Mouse (Mus musculus) MEL (cell line): ENCODE data around the gene Gpbar1. TPM values are rescaled to one million over a fixed set of nuclear protein-coding genes. Genes with fewer than 3 reads are reported as not detected.

Experiments
- DNase-seq: peaks from one replicate; pipeline ENCODE4 v3.0.0; 2011; ENCODE audit warnings: low read depth, low spot score
- H3K27ac ChIP-seq: 2 replicates; pipeline ENCODE4 v1.5.1; 2012; ENCODE audit warnings: low read depth, mild to moderate bottlenecking, control low read depth, low read length, moderate library complexity; ENCODE audit not compliant: control insufficient read depth
- H3K27me3 ChIP-seq, 2 experiments: fragments of 150-350 bp in 1 of 2; sonication (generic) in 1 of 2; 2 replicates each; pipeline ENCODE4 v1.6.1; 2012; ENCODE audit warnings: low read length in 2 of 2, mild to moderate bottlenecking in 2 of 2, improper control_type of control experiment in 1 of 2, moderate library complexity in 1 of 2; ENCODE audit not compliant: insufficient read depth in 2 of 2, control insufficient read depth in 1 of 2
- H3K36me3 ChIP-seq, 2 experiments: 2 replicates each; pipeline ENCODE4 v1.6.1; 2012 to 2014; ENCODE audit warnings: low read length in 2 of 2, improper control_type of control experiment in 1 of 2, inconsistent platforms in 1 of 2, mild to moderate bottlenecking in 1 of 2; ENCODE audit not compliant: insufficient read depth in 2 of 2, control insufficient read depth in 1 of 2
- H3K4me1 ChIP-seq, 2 experiments: fragments of 150-350 bp in 1 of 2; sonication (generic) in 1 of 2; 2 replicates each; pipeline ENCODE4 v1.6.1; 2012; ENCODE audit warnings: low read length in 2 of 2, improper control_type of control experiment in 1 of 2, mild to moderate bottlenecking in 1 of 2; ENCODE audit not compliant: insufficient read depth in 2 of 2, control insufficient read depth in 1 of 2
- H3K4me3 ChIP-seq, 2 experiments: fragments of 150-350 bp in 1 of 2; sonication (generic) in 1 of 2; 2 replicates each; pipeline ENCODE4 v1.5.1; 2012; ENCODE audit warnings: low read depth in 2 of 2, low read length in 2 of 2, mild to moderate bottlenecking in 2 of 2, moderate library complexity in 2 of 2, control low read depth in 1 of 2, improper control_type of control experiment in 1 of 2; ENCODE audit not compliant: control insufficient read depth in 1 of 2, insufficient read depth in 1 of 2
- H3K79me2 ChIP-seq: 2 replicates; pipeline ENCODE4 v1.6.1; 2012; ENCODE audit warnings: mild to moderate bottlenecking, low read length, moderate library complexity; ENCODE audit not compliant: control insufficient read depth, poor library complexity, insufficient read depth
- H3K9ac ChIP-seq: 2 replicates; pipeline ENCODE4 v1.6.1; 2012; ENCODE audit warnings: low read depth, mild to moderate bottlenecking, control low read depth, low read length, moderate library complexity; ENCODE audit not compliant: control insufficient read depth, poor library complexity, severe bottlenecking
- H3K9me3 ChIP-seq: fragments of 150-350 bp; sonication (generic); replicated peaks from 2 replicates; pipeline ENCODE4 v1.6.1; 2012; ENCODE audit warnings: mild to moderate bottlenecking, low read length, improper control_type of control experiment, moderate library complexity; ENCODE audit not compliant: insufficient read depth
- E2F4 ChIP-seq: IDR thresholded peaks from 2 replicates; pipeline ENCODE4 v1.6.1; 2011; ENCODE audit warnings: low read depth, low read length, improper control_type of control experiment, borderline replicate concordance
- KAT2A ChIP-seq: conservative IDR thresholded peaks from 2 replicates; pipeline ENCODE4 v1.6.1; 2012; ENCODE audit warnings: low read depth, low read length, improper control_type of control experiment, inconsistent platforms
- MAZ ChIP-seq: IDR thresholded peaks from 2 replicates; pipeline ENCODE4 v1.6.1; 2012; ENCODE audit warnings: low read depth, mild to moderate bottlenecking, inconsistent platforms, low read length, improper control_type of control experiment
- MEF2A ChIP-seq: IDR thresholded peaks from 2 replicates; pipeline ENCODE4 v1.6.1; 2014; ENCODE audit warnings: low read depth, mild to moderate bottlenecking, inconsistent platforms, low read length, improper control_type of control experiment; ENCODE audit not compliant: poor library complexity, insufficient replicate concordance, severe bottlenecking; ENCODE audit errors: extremely low read depth
- MXI1 ChIP-seq: IDR thresholded peaks from 2 replicates; pipeline ENCODE4 v1.6.1; 2011; ENCODE audit warnings: mild to moderate bottlenecking, low read depth, low read length, improper control_type of control experiment
- MYB ChIP-seq: IDR thresholded peaks from 2 replicates; pipeline ENCODE4 v1.6.1; 2011; ENCODE audit warnings: mild to moderate bottlenecking, low read depth, low read length, improper control_type of control experiment
- NELFE ChIP-seq: IDR thresholded peaks from 2 replicates; pipeline ENCODE4 v1.6.1; 2011; ENCODE audit warnings: low read depth, low read length, improper control_type of control experiment
- NRF1 ChIP-seq: IDR thresholded peaks from 2 replicates; pipeline ENCODE4 v1.6.1; 2014; ENCODE audit warnings: low read depth, mild to moderate bottlenecking, inconsistent platforms, low read length, improper control_type of control experiment, moderate library complexity; ENCODE audit not compliant: poor library complexity, insufficient read depth, severe bottlenecking
- POLR2AphosphoS2 ChIP-seq: IDR thresholded peaks from 2 replicates; pipeline ENCODE4 v1.6.1; 2011; ENCODE audit warnings: low read length, improper control_type of control experiment
- SMC3 ChIP-seq: IDR thresholded peaks from 2 replicates; pipeline ENCODE4 v1.6.1; 2011; ENCODE audit warnings: low read depth, low read length, improper control_type of control experiment
- TAL1 ChIP-seq: IDR thresholded peaks from 2 replicates; pipeline ENCODE4 v1.6.1; 2012; ENCODE audit warnings: mild to moderate bottlenecking, inconsistent platforms, low read length, moderate library complexity, mixed read lengths
- USF2 ChIP-seq, 2 experiments: IDR thresholded peaks; 2 replicates each; pipeline ENCODE4 v1.6.1; 2011 to 2012; ENCODE audit warnings: improper control_type of control experiment in 2 of 2, low read length in 2 of 2, borderline replicate concordance in 1 of 2, inconsistent platforms in 1 of 2, low read depth in 1 of 2, mild to moderate bottlenecking in 1 of 2; ENCODE audit not compliant: insufficient read depth in 1 of 2
- ZC3H11A ChIP-seq: IDR thresholded peaks from 2 replicates; pipeline ENCODE4 v1.6.1; 2012; ENCODE audit warnings: low read depth, mild to moderate bottlenecking, inconsistent platforms, low read length, improper control_type of control experiment
- polyA plus RNA-seq, 2 experiments: library from polyadenylated mRNA; stranded (reverse) in 1 of 2; unstranded in 1 of 2; fragments of >175 nt in 1 of 2; fragments of >200 nt in 1 of 2; gene quantifications; 2 replicates each; pipeline versions ENCODE4 v1.2.1 to v1.2.4; 2012; ENCODE audit warnings: low replicate concordance in 2 of 2, low read depth in 1 of 2; ENCODE audit not compliant: insufficient read length in 2 of 2, insufficient read depth in 1 of 2, missing spikeins in 1 of 2
- total RNA-seq: library from RNA; depleted of rRNA; stranded (reverse); fragments of 300-350 nt; gene quantifications from 2 replicates; pipeline ENCODE4 v1.2.3, GENCODE M21; 2012

The Gpbar1 gene
- total and polyA plus RNA-seq, 3 experiments: not detected

DNA sequence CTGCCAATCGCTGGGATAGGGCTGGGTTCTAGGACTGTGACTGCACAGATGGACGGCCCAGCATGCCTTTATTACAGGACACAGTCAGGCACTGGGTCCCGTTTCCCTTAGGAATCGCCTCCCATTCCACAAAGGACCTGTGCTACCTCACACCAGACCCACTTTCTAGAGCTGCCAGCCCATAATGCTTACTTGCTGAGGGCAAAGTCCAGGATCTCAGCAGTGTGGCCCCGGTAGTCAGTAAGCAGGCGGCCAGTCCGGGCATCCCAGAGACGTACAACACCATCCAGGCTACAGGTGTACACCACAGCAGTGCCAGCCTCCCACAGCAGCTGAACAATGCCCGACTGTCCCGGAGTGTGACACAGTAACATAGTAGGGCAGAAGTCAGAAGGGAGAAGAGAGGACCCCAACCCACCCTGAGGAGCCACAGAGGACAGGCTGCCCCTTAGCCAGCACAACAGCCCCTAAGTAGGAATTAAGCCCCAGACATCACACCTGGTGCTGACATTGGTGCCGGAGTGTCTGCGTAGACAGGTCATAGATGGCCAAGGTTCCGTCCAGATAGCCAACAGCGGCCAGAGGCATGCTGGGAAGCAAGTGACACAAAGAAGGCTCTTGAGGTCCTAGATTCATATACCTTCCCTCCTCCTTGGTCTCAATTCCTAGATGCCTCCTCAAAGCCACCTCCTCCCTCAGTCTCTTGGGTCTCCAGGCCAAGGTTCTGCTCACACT, 2.4 kb downstream of the Gpbar1 start:
- no peaks in the 10 kb centered on the region for H3K27me3 ChIP-seq
- peaks cover 0 to 3% of the 10 kb centered on the region in 2 experiments; a peak in 2 of 4 replicates for H3K4me1 ChIP-seq
- no peak overlapping the region for H3K9ac ChIP-seq
- DNase-seq: no peak
- H3K36me3 ChIP-seq: no peaks in the 10 kb centered on the region
- no peak overlapping the region for H3K4me3 ChIP-seq
- H3K27ac ChIP-seq: no peak overlapping the region
- H3K79me2 ChIP-seq: peaks cover 9% of the 10 kb centered on the region
- TF ChIP-seq POLR2AphosphoS2 (no peak), MAZ (no peak)
- no peaks in the 10 kb centered on the region for H3K9me3 ChIP-seq

DNA sequence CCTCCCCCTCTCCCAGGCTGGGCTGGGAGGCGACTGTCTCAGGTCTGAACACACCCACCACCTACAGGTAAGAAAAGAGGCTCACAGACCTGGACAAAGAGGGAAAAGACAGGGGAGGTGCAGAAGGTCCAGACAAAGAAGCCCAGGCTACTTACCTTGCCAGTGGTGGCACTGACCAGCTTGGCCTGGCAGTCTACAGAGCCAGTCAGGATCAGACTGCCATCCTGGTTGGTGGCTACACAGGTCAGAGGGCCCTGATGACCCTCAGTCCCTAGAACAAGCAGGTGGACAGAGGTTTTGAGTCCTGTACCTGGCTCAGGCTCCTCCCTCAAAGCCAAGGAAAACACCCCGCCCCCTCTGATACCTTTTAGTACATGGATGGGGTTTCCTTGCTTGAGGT, 3.0 kb downstream of the Gpbar1 start:
- TF ChIP-seq NELFE (no peak), KAT2A (no peak)
- TF ChIP-seq, all 39 proteins: peak for 0
- no peak overlapping the region for H3K27ac ChIP-seq
- H3K4me1 ChIP-seq: peaks cover 0 to 3% of the 10 kb centered on the region in 2 experiments; a peak in 2 of 4 replicates
- H3K27me3 ChIP-seq: no peaks in the 10 kb centered on the region
- H3K9ac ChIP-seq: no peak overlapping the region
- H3K79me2 ChIP-seq: peaks cover 9% of the 10 kb centered on the region
- no peak overlapping the region for H3K4me3 ChIP-seq
- no peaks in the 10 kb centered on the region for H3K9me3 ChIP-seq
- H3K36me3 ChIP-seq: no peaks in the 10 kb centered on the region
- no peak for DNase-seq

DNA sequence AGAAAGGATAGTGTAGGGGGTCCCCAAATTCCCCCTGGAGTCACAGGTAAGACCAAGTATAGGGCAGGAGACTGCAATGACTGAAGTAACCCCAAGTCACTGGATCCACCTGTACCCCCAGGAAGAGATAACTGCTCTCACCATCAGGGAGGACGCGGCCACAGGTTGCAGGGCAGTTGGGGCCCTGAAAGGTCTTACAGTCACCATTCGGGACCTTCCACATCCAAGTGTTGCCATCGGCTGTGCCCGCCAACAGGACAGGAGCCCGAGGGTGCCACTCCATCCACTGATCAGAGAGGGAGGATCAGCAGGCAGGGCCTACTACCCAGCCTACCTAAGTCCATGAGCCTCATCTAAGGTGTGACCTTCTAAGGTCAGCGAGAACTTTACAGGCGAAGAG, 3.5 kb downstream of the Gpbar1 start:
- H3K9ac ChIP-seq: no peak overlapping the region
- H3K79me2 ChIP-seq: peaks cover 9% of the 10 kb centered on the region
- H3K9me3 ChIP-seq: no peaks in the 10 kb centered on the region
- H3K36me3 ChIP-seq: no peaks in the 10 kb centered on the region
- DNase-seq: no peak
- no peak overlapping the region for H3K4me3 ChIP-seq
- H3K27me3 ChIP-seq: no peaks in the 10 kb centered on the region
- no peak overlapping the region for H3K27ac ChIP-seq
- peaks cover 0 to 3% of the 10 kb centered on the region in 2 experiments; a peak in 2 of 4 replicates for H3K4me1 ChIP-seq
- TF ChIP-seq SMC3: no peak
- TF ChIP-seq MEF2A: no peak
- no peak for TF ChIP-seq NRF1
- TF ChIP-seq TAL1: no peak
- no peak for TF ChIP-seq E2F4
- no peak for TF ChIP-seq ZC3H11A
- no peak for TF ChIP-seq MYB
- TF ChIP-seq NELFE: no peak
- TF ChIP-seq USF2 (IDR thresholded peaks at IDR 0.05; ENCODE audit: borderline replicate concordance in 1 of 2, insufficient read depth in 1 of 2, low read depth in 1 of 2, low read length in 2 of 2): no peak
- TF ChIP-seq MXI1: no peak
- TF ChIP-seq, all 39 proteins: peak for 0
